Mouse (Mus musculus): ENCODE data around the gene Msmp.
"Not testable (repeated sequence)": the region's sequence is repeated elsewhere in the genome, so short reads cannot be mapped to it uniquely, and the experiment has no call there.

Msmp gene

DNA sequence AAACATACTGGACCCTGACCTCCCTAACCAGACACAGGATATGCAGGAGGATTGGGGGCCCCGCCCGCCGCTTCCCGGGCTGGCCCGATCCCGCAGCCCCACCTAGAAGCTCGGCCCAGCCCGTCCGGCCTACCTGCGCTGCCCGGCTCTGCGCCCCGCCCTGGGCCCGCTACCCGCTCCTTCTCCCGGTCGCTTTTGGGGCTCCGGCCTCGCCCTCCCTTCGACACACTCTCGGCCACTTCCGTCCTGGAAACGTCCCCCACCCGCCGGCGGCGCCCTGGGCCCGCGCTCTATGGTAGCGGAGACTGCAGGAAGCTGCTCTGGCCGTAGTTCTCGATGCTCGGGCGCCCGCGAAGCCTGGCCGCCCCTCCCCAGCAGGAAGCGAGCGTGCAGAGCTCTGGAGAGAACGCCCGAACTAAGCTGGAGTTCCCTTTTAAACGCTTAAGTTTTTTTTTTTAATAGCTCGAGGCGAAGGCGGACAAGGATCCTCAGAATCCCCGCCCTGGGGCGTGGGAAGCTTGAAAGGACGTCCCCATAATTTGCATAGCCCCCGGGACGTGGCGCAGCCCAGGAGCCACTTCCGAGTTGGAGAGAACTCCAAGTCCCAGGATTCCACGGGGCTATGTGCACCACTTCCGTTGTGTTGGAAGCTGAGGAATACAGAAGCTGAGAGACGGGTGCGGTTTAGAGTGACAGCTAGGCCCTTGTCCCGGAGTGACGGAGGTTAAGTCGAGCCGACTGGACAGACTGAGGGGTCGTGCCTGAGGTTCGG, 22.1 kb downstream of the Msmp start, which contains the start of the genes Creb3 and Tln1:
Creb3 (plus strand) TSS at position 336 of the 772 bp plus-strand sequence.
Tln1 (minus strand) TSS at position 695 of the 772 bp plus-strand sequence.
- DNase-seq (ENCODE audit: low spot score) = peak; percentile 95

DNA sequence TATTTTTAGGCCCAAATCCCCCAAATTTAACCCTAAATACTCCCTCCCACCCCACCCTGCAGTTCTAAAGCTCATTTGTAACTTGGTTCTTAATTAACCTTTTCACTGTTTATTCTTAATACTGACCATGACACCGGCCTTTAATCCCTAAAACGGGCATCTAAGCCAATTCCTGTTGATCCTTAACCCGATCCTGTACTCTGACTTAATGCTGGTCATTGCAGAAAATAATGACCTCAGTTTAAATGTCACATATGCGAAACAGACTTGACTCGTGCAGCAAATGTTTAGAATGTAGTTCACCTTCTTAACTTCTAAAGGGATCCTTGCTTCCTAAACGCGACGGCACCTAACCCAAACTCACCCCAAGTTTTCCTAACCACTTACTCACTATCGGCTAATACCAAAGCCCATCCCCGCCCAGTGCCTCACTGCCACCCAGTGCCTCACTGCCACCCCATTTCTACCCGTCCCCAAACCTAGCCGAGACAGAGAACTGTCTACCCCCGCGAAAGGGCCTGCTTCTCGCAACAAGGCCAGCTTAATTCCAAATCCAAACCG, 22.8 kb downstream of the Msmp start:
- peak; percentile 63 for DNase-seq (ENCODE audit: low spot score)

DNA sequence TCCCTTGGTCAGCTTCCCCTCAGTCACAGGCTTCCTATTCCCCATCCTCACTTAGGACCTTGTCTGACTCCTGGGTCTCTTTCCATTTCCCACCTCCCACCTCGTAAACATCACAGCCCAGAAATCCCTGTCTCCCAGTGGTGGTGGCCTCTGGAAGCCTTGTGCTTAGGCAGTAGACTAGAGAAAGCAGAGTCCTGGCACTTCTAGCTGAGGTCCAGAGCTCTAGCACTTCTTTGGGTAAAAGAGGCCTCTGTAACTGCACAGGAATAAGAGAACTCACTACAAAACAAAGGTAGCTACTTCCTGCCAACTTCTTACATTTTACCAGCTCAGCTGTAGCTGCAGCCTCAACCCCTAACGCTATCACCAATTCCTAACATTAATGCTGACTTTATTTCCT, 23.3 kb downstream of the Msmp start:
- DNase-seq (ENCODE audit: low spot score) = peak; percentile 23

DNA sequence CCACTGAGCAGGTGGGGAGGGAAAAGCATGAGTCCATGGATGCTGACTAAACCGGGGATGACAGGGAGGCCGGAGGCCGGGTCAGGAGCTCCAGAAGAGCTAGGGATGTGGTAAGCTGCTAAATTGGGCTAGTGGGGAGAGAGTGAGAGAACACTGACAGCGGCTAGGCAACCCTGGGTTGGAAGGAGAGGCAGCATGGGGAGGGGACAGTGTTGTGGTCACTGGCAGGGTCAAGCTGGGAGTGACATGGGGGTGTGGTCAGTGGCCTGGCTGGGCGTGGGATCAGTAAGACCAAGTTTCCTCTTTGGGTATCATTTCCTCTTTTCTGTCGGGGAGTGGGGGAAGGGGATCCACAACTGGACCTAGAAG, 24.1 kb downstream of the Msmp start:
- no peak for DNase-seq (ENCODE audit: low spot score)

DNA sequence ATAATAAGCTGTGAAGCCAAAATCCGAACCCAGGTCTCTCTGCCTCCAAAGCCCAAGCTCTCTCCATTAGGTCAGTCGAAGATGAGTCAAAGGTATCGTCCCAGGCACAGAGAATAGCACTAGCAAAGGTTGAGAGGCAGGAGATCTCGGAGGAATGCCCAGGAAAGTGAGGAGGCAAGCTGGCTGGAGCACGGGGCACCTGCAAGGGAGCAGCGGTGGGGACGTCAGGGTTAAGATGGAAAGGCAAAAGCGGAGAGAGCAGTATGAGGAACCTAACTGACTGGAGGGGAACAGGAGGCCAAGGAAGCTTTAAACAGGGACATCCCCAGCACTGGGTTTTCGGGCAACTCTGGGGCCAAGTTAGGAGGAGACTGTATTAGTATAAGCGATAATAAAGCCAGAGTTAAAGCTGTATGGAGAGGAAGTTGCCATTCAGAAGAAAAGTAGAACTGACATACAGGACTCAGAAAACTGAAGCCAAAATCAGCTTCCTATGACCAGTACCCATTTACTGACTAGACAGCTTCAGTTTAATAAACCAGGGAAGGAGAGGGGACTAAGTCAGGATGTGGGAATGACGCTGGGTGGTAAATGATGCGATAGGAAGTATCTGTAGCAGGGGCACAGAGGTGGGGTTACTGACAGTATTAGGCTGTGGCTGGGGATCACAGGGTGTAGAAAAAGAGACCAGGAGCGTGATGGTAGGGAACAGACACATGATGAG, 24.6 kb downstream of the Msmp start:
- peak; percentile 32 for DNase-seq (ENCODE audit: low spot score)

DNA sequence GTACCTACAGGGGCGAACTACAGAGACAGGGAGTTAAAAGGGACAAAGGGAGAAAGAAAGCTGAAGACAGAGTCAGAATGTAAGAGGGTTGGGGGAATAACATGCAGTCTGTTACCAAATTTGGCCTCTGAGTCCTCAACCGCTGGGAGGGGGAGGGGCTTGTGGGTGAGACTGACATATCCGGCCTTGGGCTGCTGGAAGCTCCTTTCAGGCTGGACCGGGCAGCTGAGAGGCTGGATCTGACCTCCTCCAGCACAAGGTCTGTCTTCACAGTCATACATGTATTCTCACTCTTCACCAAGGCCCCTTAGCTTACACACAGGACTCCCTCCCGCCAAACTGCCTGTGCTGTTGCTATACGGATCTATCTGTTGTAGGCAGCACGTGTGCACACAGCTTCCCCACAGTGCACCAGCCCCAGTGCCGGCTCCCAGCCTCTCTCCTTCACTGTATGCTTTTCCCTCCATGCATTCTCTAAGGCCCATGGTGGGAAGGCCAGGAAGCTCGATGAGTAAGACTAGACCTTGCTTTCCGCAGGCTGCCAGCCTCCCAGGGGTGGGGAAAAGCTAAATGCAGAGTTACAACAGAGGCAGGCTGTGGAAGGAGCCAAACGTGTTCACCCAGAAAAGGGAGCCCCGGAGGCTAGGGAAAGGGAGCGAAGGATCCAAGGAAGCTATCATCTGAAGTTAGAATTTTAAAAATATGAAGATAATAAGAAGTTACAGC, 25.5 kb downstream of the Msmp start:
- peak; percentile 32 for DNase-seq (ENCODE audit: low spot score)

DNA sequence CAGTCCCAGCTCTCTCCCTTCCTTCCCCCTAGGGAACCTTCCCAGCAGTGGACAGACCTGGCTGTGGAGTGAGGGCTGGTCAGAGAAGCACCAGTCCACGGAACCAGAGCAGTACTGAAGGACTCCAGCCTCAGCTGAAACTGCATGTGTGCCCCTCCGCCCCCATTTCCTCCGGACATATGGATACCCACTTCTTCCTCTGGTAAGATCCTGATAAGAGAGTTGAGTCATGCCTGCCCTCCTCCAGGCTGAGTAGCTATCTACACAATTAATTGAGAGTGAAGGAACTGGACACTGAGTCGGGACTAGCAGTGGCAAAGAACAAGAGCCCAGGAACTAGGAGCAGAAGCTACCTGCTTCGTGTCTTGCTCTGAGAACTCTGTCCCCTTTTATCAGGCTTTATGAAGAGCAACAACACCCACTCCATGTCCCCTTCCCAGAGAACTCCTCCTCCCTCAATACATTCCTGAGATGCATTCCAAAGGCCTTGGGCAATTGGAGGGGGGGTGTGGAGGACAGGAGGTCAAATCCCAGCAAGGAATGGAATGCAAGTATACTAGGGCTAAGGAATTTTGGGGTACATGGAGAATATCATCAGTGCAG, 26.2 kb downstream of the Msmp start:
- peak; percentile 45 for DNase-seq (ENCODE audit: low spot score)

DNA sequence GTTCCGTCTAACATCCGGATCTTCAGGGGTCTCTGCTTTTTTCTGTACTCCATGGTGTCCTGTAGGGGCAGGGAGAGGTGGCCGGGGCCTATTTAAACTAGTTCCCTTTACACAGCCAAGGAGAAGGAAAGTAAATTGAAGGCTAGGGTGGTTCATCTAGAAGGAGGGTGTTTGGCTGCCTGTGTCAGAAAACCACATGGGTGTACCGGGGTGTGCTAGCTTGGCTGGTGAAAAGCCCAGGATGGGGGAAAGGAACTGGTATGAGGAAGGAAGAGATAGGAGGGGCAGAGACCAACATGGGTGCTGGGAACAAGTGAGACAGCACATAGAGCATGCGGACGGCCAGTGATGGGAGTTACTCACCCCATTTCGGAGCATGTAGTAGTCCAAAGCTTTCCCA, 28.4 kb downstream of the Msmp start:
- DNase-seq (ENCODE audit: low spot score) = no peak

DNA sequence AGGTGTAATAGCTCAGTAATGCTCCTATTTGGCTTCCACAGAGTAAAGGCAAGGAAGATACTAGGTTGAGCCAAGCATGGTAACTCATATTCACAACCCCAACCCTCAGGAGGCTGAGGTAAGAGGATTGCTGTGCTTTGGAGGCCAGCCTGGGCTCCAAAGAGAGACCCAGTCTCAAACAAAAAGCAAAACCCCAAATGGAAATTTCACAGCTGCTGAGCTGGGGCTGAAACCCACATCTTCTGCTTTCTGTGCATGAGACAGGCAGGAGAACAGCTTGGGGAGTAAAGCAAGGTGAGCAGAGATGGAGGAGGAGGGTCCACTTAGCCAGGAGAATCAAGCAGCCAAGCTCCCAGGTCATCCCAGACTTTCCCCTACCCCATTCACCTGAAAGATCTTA, 30.4 kb downstream of the Msmp start:
- no peak for DNase-seq (ENCODE audit: low spot score)

DNA sequence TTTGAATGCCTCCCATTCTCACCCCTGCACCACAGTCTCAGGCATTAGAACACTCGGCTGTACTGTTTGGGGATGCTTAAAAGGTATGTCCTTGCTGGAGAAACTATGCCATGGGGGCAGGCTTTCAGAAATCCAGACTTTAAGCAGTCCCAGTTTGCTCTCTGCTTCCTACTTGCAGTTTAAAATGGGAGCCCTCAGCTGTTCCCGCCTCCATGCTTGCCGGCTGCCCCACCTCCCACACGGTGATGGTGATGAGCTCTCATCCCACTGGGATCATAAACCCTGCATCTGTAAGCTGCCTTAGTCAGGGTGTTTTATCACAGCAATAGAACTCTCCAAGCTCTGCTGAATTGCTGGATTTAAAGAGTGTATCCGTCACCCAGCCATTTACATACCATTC, 31.9 kb downstream of the Msmp start:
- no peak for DNase-seq (ENCODE audit: low spot score)

DNA sequence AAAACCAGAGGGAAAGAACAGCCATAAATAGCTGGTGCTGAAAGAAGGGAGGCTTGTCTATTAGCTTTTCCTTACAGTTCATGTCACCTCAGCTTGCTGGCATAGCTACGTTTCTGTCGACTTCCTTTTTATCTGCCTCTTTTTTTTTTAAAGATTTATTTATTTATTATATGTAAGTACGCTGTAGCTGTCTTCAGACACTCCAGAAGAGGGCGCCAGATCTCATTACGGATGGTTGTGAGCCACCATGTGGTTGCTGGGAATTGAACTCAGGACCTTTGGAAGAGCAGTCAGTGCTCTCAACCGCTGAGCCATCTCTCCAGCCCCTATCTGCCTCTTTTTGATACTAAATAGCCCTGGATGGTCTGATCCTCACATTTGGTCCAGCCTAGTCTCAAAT, 32.4 kb downstream of the Msmp start:
- DNase-seq (ENCODE audit: low spot score) = not testable (repeated sequence)

DNA sequence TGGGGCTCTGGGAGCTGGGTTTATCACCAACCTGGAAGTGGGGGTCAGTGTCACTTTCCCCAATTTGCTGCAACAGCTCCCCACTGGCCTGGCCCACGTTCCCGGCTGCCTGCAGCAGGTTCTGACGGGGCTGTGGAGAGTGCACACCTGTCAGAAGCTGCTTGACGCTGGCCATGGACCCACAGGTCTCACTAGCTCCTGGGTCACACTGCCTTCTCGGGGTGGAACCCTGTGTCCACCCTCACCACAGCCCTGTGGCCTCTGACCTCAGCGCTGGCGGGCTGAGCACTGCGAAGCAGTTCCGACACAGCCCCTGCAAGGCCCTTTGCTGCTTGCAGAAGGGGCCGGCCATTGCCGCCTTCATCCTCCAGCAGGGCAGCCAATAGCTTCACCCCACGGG, 35.2 kb downstream of the Msmp start:
- no peak for DNase-seq (ENCODE audit: low spot score)

DNA sequence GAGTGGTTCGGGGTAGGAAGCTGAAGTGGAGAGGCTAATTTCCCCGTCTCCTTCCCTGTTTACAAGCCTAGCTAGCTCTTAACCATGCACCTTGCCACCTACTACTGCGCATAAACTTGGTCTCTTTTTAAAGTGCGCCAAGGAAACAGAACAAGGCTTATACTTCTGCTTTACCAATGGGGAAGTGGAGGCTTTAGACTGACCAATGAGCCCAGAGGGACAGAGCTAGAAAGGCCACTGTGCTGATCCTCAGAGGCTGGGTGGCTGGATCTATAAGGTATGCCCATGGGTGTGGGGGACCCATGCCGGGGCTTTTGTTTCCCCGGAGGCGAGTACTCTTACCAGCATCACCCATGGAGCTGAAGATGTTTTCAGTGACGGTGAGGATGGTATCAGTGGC, 37.1 kb downstream of the Msmp start:
- DNase-seq (ENCODE audit: low spot score) = no peak

DNA sequence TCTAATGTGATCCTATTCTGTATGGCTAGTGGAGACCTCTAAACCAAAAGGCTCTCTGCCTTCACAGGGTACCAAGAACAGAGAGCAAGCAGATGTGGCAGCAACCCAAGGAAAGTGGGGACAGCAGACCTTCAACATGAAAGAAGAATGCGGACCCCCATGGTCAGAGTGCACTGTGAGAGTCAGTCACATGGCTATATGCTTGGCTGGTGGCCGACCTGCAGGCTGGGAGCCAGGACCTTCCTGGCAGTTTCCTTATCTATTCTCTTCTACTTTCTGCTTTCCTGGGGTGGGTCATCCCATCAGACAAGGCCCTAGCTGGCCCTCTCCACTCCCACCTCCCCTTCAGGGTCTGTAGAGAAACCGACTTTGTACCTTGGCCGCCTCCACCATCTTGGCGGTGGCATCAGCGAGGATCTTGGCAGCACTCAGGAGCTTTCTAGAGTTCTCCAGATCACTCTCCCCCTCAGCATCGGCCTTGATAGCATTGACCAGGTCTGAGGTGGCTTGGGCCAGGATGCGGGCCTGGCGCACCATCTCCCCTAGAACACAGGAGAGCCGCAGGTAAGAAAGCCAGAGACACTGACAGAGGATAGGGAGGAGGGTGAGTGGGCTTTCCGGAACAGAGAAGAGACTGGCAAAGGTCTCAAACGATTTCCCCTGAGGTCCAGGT, 37.8 kb downstream of the Msmp start:
- no peak for DNase-seq (ENCODE audit: low spot score)

DNA sequence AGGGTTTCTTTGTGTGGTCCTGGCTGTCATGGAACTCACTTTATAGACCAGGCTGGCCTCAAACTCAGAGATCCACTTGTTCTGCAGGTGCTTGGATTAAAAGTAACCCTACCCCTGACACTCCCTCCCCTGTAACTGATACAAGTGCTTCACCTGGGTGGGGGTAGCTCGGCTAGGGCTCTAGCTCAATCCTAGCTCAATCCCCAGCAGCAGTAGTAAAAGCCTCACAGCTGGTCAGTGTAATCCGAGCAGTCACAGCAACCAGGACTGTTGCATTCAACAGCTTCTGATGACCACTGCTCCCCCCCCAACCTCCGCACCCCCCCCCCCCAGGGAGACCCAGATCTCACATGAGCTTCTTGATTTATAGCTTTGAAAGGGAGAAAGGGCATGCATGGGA, 42.2 kb downstream of the Msmp start:
- no peak for DNase-seq (ENCODE audit: low spot score)

DNA sequence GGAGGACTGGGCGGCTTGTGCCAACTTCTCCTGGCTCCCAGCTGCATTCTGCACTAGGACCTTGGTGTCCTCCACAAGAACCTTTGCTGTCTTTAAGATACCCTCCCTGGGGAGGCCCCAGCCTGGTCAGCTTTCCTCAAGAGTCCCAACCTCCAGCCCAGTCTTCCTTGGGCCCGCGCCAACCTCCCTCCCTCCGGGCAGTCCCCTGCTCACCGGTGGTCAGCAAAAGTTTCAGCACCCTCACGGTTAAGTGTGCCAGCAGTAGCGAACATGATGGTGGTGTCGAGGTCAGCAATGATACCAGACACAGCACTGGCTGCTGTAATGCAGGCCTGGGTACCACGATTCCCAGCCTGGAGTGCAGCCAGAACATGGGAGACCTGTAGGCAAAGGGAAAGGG, 48.3 kb downstream of the Msmp start:
- no peak for DNase-seq (ENCODE audit: low spot score)

DNA sequence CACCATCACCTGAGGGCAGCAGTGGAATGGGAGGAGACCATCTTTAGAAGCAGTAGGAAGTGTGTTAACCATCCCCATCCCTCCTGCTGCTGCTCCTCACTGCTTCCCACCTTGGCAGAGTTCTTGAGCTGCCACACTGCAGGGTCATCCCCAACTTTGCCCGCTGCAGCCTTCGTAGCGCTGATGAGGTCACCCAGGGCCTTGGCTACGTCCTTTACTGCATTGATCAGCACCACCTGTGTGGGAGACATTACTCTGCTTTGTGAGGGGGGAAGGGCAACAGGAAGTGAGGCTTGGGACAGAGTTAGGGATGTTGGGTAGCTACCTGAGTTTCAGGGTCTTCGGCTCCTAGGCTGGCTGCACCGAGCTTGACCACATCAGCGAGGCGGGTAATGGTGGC, 48.7 kb downstream of the Msmp start:
- DNase-seq (ENCODE audit: low spot score) = no peak

DNA sequence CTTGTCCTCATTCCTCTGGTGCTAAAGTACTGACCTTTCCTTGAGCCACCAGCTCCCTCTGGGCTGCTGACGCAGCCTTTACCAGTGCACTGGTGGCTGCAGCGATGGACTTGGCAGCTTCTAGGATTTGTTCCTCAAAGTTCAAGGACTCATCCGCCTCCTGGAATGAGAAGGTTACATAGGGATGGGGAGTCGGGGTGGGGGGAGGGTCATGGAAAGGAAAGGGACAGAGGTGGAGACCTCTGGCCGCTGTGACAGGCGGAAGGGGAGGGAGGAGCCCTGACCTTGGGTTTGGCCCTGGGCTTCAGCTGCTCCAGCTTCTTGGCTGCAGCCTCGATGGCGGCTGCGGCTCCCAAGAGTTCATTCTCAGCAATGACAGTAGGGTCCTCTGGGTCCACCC, 51.0 kb downstream of the Msmp start:
- no peak for DNase-seq (ENCODE audit: low spot score)
